Mouse (Mus musculus) hindbrain, embryonic 11.5 days (tissue): Measurements from ENCODE around the gene Ccdc71. TPM values are rescaled to one million over a fixed set of nuclear protein-coding genes. Genes with fewer than 3 reads are reported as not detected.

Experiments used
- ATAC-seq: fragments of 200-750 bp; cut with Nextera tagmentation; 2 replicates; pipeline ENCODE4 v1.8.0; 2017; ENCODE audit warnings: mild to moderate bottlenecking, moderate TSS enrichment, moderate library complexity; ENCODE audit not compliant: low FRiP score
- DNase-seq: peaks from one replicate; pipeline ENCODE4 v3.0.0-alpha.2; 2015; ENCODE audit warnings: low spot score
- H3K27ac ChIP-seq: fragments of 300-500 bp; sonication (generic); 2 replicates; pipeline ENCODE4 v1.5.1; 2014; ENCODE audit warnings: mild to moderate bottlenecking, low read depth, low read length
- H3K27me3 ChIP-seq: fragments of 300-500 bp; sonication (generic); 2 replicates; pipeline ENCODE4 v1.6.1; 2014; ENCODE audit warnings: mild to moderate bottlenecking, low read length, moderate library complexity, mixed read lengths; ENCODE audit not compliant: control insufficient read depth, insufficient read depth
- H3K36me3 ChIP-seq: fragments of 300-500 bp; sonication (generic); 2 replicates; pipeline ENCODE4 v1.6.1; 2014; ENCODE audit warnings: mild to moderate bottlenecking, low read length, moderate library complexity, mixed read lengths; ENCODE audit not compliant: control insufficient read depth, insufficient read depth
- H3K4me1 ChIP-seq: fragments of 300-500 bp; sonication (generic); replicated peaks from 2 replicates; pipeline ENCODE4 v1.6.1; 2014; ENCODE audit warnings: low read length, mixed read lengths; ENCODE audit not compliant: control insufficient read depth, insufficient read depth
- H3K4me2 ChIP-seq: fragments of 300-500 bp; sonication (generic); replicated peaks from 2 replicates; pipeline ENCODE4 v1.6.1; 2014; ENCODE audit warnings: mild to moderate bottlenecking, low read depth, low read length
- H3K4me3 ChIP-seq: fragments of 300-500 bp; sonication (generic); 2 replicates; pipeline ENCODE4 v1.5.1; 2014; ENCODE audit warnings: low read depth, low read length
- H3K9ac ChIP-seq: fragments of 300-500 bp; sonication (generic); 2 replicates; pipeline ENCODE4 v1.6.1; 2014; ENCODE audit warnings: low read depth, low read length
- H3K9me3 ChIP-seq: fragments of 300-500 bp; sonication (generic); 2 replicates; pipeline ENCODE4 v1.6.1; 2016; ENCODE audit warnings: low read length; ENCODE audit not compliant: control insufficient read depth
- WGBS: fragments of 180-500 bp; shearing (Covaris S2); extraction: QIAGEN DNeasy Blood & Tissue Kit; methylation state at CpG from one replicate; pipeline ENCODE4 v1.1.7; 2014; 5-methylcytosine and 5-hydroxymethylcytosine counted together
- polyA plus RNA-seq: library from polyadenylated mRNA; unstranded; fragments of >200 nt; fragmentation: Nextera tagmentation; extraction: Ambion mirVana; gene quantifications from 2 replicates; pipeline ENCODE4 v1.2.1, GENCODE M21; 2014

The Ccdc71 gene
- polyA plus RNA-seq, 1 experiment from 2014 or later: 44.1 TPM

DNA sequence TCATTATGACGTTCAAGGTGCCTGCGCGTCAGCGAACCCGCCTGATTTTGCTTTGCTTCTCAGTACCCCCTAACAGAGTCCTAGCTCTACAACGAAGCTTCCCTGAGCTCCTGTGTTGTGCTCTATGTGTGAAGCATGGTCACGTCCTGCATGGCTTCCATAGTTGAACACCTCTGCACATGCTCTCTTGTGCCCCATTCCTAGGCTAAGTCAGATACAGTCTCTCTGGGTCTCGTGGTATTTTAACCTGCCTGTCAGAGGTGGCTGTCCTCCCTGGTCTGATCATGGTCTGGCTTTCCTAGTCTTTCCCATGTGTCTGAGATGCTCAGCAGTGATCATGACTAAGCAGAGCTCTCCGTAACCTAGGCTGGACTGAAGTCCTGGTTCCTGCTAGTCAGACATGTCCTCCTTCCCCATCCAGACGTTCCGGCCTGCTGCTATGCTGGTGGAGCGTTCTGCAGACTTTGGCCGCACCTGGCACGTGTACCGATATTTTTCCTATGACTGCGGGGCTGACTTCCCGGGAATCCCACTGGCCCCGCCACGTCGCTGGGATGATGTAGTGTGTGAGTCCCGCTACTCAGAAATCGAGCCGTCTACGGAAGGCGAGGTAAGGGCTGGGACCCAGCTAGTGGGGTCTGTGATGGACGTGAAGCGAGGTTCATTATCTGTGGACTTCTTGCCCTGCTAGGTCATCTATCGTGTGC, 20.6 kb downstream of the Ccdc71 start:
- no peak overlapping the region for H3K4me2 ChIP-seq
- 92% methylated on average over 28 of the region's 28 CpGs for WGBS
- 0 out of 2 replicates have a peak overlapping the region, but pooled peaks have one; percentile 4 for H3K4me3 ChIP-seq
- H3K27me3 ChIP-seq: no peaks in the 10 kb centered on the region
- no peaks in the 10 kb centered on the region for H3K9me3 ChIP-seq
- no peaks in the 10 kb centered on the region for H3K36me3 ChIP-seq
- H3K9ac ChIP-seq: no peak overlapping the region
- no peak for DNase-seq
- no peak for ATAC-seq
- H3K27ac ChIP-seq: no peak overlapping the region
- H3K4me1 ChIP-seq: peaks cover 3% of the 10 kb centered on the region; the same call in 1 of the 2 replicates

DNA sequence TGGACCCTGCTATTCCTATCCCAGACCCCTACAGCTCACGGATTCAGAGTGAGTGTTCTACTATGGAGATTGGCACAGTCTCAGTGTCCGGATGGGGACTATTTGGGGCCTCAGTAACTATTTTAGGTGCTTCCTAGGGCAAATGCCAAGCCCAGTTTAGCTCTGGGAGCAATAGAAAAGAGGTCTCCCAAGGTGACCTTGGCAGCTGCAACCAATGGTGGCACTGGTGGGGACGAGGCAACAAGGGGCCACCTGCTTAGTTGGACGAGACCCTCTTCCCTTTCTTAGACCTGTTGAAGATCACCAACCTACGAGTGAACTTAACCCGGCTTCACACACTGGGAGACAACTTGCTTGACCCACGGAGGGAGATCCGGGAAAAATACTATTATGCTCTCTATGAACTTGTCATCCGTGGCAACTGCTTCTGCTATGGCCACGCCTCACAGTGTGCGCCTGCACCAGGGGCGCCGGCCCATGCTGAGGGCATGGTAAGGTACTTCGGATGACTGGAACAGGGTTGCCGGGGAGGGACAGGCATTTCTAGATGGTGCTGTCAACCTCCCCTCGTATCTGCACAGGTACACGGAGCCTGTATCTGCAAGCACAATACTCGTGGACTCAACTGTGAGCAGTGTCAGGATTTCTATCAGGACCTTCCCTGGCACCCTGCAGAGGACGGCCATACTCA, 21.3 kb downstream of the Ccdc71 start:
- 90% methylated on average over 19 of the region's 19 CpGs for WGBS
- Histone ChIP-seq H3K27ac (no peak overlapping the region), H3K27me3 (no peaks in the 10 kb centered on the region), H3K9ac (no peak overlapping the region), H3K36me3 (no peaks in the 10 kb centered on the region), H3K4me2 (no peak overlapping the region), H3K4me1 (peaks cover 3% of the 10 kb centered on the region; the same call in 1 of the 2 replicates), H3K9me3 (no peaks in the 10 kb centered on the region), H3K4me3 (no peak overlapping the region)
- no peak for ATAC-seq
- DNase-seq: no peak

DNA sequence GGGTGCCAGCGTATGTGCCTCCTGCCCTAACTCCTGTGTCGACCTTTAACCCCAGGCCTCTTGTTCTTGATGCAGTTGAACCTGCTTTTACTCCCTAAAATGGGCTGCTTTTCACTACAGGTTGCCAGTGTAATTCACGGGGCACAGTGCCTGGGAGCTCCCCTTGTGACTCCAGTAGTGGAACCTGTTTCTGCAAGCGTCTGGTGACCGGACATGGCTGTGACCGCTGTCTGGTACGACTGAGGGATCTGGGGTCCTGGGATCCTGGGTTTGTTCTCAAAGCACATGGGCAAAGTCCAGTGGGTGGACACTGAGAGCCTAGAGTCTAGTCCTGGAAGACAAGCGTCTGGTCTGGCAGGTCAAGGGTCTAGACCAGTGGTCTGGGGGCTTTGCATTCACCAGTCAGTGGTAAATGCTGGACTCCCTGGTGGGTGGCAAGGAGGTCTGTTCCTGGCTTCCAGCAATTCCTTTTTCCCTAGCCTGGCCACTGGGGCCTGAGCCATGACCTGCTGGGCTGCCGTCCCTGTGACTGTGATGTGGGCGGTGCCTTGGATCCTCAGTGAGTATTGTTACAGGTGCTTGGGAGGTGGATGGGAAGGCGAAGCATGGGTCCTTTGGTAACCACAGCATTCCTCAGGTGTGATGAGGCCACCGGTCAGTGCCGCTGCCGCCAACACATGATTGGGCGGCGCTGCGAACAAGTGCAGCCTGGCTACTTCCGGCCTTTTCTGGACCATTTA, 22.9 kb downstream of the Ccdc71 start:
- peaks cover 3% of the 10 kb centered on the region; the same call in 1 of the 2 replicates for H3K4me1 ChIP-seq
- H3K9me3 ChIP-seq: no peaks in the 10 kb centered on the region
- DNase-seq: no peak
- H3K36me3 ChIP-seq: no peaks in the 10 kb centered on the region
- WGBS: 93% methylated on average over 18 of the region's 18 CpGs
- no peaks in the 10 kb centered on the region for H3K27me3 ChIP-seq
- H3K27ac ChIP-seq: no peak overlapping the region
- H3K4me3 ChIP-seq: no peak overlapping the region
- no peak overlapping the region for H3K9ac ChIP-seq
- no peak for ATAC-seq
- H3K4me2 ChIP-seq: no peak overlapping the region

DNA sequence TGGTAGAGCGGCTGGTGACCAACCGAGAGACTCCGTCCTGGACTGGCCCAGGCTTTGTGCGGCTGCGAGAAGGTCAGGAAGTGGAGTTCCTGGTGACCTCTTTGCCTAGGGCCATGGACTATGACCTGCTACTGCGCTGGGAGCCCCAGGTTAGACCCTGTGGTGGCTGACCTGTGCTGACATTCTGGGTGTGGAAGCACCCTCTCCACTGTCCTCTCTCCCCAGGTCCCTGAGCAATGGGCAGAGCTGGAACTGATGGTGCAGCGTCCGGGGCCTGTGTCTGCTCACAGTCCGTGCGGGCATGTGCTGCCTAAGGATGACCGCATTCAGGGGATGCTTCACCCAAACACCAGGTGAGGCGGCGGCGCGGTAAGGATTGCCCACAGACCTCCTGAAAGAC, 23.7 kb downstream of the Ccdc71 start:
- 95% methylated on average over 15 of the region's 15 CpGs for WGBS
- Histone ChIP-seq H3K4me3 (no peak overlapping the region), H3K4me2 (no peak overlapping the region), H3K27me3 (no peaks in the 10 kb centered on the region), H3K27ac (no peak overlapping the region), H3K4me1 (peaks cover 3% of the 10 kb centered on the region; the same call in 1 of the 2 replicates), H3K9me3 (no peaks in the 10 kb centered on the region), H3K36me3 (no peaks in the 10 kb centered on the region), H3K9ac (no peak overlapping the region)
- ATAC-seq: no peak
- no peak for DNase-seq

DNA sequence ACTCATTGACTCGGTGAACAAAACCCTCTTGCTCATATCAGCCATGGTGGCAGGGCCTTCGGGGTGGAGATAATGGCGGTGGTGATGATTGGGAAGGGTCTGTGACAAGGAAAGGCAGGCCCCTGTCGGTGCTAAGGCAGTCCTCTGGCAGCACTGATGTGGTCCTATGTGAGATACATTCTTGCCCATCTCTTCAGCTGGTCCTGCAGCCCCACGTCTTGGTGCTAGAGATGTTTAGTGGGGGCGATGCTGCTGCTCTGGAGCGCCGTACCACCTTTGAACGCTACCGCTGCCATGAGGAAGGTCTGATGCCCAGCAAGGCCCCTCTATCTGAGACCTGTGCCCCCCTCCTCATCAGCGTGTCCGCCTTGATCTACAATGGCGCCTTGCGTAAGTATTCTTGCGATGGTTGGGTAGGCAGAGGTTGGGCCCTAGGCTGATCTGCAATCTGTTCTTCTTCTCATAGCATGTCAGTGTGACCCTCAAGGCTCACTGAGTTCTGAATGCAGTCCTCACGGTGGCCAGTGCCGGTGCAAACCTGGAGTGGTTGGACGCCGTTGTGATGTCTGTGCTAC, 25.1 kb downstream of the Ccdc71 start:
- DNase-seq (no peak), ATAC-seq (no peak)
- Histone ChIP-seq H3K9ac (no peak overlapping the region), H3K27ac (no peak overlapping the region), H3K4me1 (peaks cover 2% of the 10 kb centered on the region; the same call in 1 of the 2 replicates), H3K4me2 (no peak overlapping the region), H3K9me3 (no peaks in the 10 kb centered on the region), H3K27me3 (no peaks in the 10 kb centered on the region), H3K4me3 (no peak overlapping the region), H3K36me3 (no peaks in the 10 kb centered on the region)
- WGBS: 93% methylated on average over 19 of the region's 19 CpGs

DNA sequence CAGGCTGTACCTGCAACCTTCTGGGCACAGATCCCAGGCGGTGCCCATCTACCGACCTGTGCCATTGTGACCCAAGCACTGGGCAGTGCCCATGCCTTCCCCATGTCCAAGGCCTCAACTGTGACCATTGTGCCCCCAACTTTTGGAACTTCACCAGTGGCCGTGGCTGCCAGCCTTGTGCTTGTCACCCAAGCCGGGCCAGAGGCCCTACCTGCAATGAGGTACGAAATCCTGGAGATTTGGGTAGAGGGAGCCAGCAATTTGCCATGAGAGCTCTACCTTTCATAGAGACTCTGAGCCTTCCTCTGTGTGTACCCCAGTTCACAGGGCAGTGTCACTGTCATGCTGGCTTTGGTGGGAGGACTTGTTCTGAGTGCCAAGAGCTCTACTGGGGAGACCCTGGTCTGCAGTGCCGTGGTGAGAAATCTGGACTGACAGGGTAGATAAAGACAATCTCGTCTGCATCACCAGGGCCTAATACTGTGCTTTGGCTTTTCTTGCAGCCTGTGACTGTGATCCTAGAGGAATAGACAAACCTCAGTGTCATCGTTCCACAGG, 26.7 kb downstream of the Ccdc71 start:
- H3K4me3 ChIP-seq: no peak overlapping the region
- H3K27me3 ChIP-seq: no peaks in the 10 kb centered on the region
- DNase-seq (no peak), ATAC-seq (no peak)
- H3K36me3 ChIP-seq: no peaks in the 10 kb centered on the region
- WGBS: 96% methylated on average over 8 of the region's 8 CpGs
- no peak overlapping the region for H3K27ac ChIP-seq
- no peaks in the 10 kb centered on the region for H3K9me3 ChIP-seq
- H3K4me2 ChIP-seq: no peak overlapping the region
- no peak overlapping the region for H3K9ac ChIP-seq
- H3K4me1 ChIP-seq: peaks cover 6% of the 10 kb centered on the region; the same call in 1 of the 2 replicates

DNA sequence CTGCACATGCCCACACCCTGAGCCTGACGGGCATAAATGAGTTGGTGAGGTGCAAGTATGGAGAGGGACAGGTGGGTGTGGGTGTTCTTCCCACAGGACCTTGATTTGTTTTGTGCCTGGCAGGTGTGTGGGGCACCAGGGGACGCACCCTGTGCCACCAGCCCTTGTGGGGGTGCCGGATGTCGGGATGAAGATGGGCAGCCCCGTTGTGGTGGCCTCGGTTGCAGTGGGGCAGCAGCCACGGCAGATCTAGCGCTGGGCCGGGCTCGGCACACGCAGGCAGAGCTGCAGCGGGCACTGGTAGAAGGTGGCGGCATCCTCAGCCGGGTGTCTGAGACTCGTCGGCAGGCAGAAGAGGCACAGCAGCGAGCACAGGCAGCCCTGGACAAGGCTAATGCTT, 28.1 kb downstream of the Ccdc71 start:
- Histone ChIP-seq H3K4me3 (no peak overlapping the region), H3K27ac (no peak overlapping the region), H3K27me3 (no peaks in the 10 kb centered on the region), H3K4me2 (no peak overlapping the region), H3K9me3 (no peaks in the 10 kb centered on the region), H3K36me3 (peaks cover 6% of the 10 kb centered on the region), H3K4me1 (peaks cover 10% of the 10 kb centered on the region; the same call in 1 of the 2 replicates), H3K9ac (no peak overlapping the region)
- WGBS: 97% methylated on average over 17 of the region's 17 CpGs
- no peak for DNase-seq
- no peak for ATAC-seq

DNA sequence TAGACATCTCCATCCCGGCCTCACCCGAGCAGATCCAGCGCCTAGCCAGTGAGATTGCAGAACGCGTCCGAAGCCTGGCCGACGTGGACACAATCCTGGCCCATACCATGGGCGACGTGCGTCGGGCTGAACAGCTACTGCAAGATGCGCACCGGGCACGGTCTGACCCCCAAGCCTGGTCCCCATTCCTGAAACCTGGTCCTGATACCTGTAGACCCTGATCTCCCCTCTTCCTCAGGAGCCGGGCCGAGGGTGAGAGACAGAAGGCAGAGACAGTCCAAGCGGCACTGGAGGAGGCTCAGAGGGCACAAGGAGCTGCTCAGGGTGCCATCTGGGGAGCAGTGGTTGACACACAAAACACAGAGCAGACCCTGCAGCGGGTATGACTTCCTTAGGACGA, 28.9 kb downstream of the Ccdc71 start:
- H3K4me3 ChIP-seq: no peak overlapping the region

More for the DNA sequence above, 28.9 kb downstream of the Ccdc71 start:
- no peak overlapping the region for H3K9ac ChIP-seq
- no peak overlapping the region for H3K27ac ChIP-seq
- ATAC-seq (no peak), DNase-seq (no peak)
- no peak overlapping the region for H3K4me2 ChIP-seq
- peaks cover 10% of the 10 kb centered on the region; the same call in 1 of the 2 replicates for H3K4me1 ChIP-seq
- H3K36me3 ChIP-seq: peaks cover 9% of the 10 kb centered on the region
- H3K27me3 ChIP-seq: no peaks in the 10 kb centered on the region
- H3K9me3 ChIP-seq: no peaks in the 10 kb centered on the region
- 96% methylated on average over 20 of the region's 20 CpGs for WGBS
